Mouse (Mus musculus): ENCODE results near the gene Rora. TPM values are rescaled to one million over a fixed set of nuclear protein-coding genes. Genes with fewer than 3 reads are reported as not detected.
A peak's percentile ranks its signal among the peaks of the same experiment; 100 is the strongest.

The Rora gene
- polyA plus RNA-seq, 1 experiment from 2014 or later = 12.3 TPM

DNA sequence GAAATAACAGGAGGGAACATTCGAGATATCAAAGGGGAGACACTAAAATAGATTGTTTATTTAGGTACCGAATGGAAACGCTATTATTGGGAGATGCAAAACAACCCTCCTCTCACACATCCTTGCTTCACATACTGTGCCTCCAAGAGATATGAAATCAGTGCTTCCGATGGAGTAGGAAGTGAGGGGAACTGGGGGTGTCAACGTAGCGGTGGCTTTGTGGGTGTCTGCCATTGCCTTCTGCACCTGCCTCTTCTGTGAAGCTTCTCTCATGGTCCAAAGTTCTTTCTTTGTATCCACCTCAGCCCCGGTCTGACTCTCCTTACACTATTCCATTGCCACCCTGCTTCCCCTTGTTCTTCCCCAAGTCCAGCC is 472.2 kb downstream of the Rora start:
- 61% methylated on average over 7 of the region's 7 CpGs for WGBS
- peak overlapping the region; percentile 21 for H3K4me3 ChIP-seq (ENCODE audit: low read depth, low read length)
- no peaks in the 10 kb centered on the region for H3K9me3 ChIP-seq (ENCODE audit: control insufficient read depth, low read length)
- H3K27me3 ChIP-seq (replicated peaks; ENCODE audit: control insufficient read depth, insufficient read depth, low read length) = 0 out of 2 replicates have a peak, but pooled peaks cover 4% of the 10 kb centered on the region
- peak overlapping the region; percentile 32; the same call in 1 of the 2 replicates for H3K9ac ChIP-seq (ENCODE audit: low read depth, low read length)
- ATAC-seq (ENCODE audit: low read depth) = no peak
- DNase-seq (ENCODE audit: low spot score) = no peak
- H3K4me1 ChIP-seq (ENCODE audit: control insufficient read depth, insufficient read depth, low read length) = 0 out of 2 replicates have a peak, but pooled peaks cover 3% of the 10 kb centered on the region
- H3K36me3 ChIP-seq (ENCODE audit: control insufficient read depth, insufficient read depth, low read length) = no peaks in the 10 kb centered on the region
- H3K4me2 ChIP-seq (ENCODE audit: low read depth, low read length) = peak overlapping the region; percentile 50
- H3K27ac ChIP-seq (replicated peaks; ENCODE audit: low read depth, low read length) = no peak overlapping the region

GRCm38 (mm10) chr9:69126595-69126994 is 473.0 kb downstream of the Rora start:
- no peaks in the 10 kb centered on the region for H3K9me3 ChIP-seq (ENCODE audit: control insufficient read depth, low read length)
- no peak overlapping the region for H3K4me2 ChIP-seq (ENCODE audit: low read depth, low read length)
- H3K27me3 ChIP-seq (replicated peaks; ENCODE audit: control insufficient read depth, insufficient read depth, low read length) = 0 out of 2 replicates have a peak, but pooled peaks cover 4% of the 10 kb centered on the region
- H3K36me3 ChIP-seq (ENCODE audit: control insufficient read depth, insufficient read depth, low read length) = no peaks in the 10 kb centered on the region
- DNase-seq (ENCODE audit: low spot score) = no peak
- no peak for ATAC-seq (ENCODE audit: low read depth)
- 95% methylated on average over 2 of the region's 2 CpGs for WGBS
- H3K9ac ChIP-seq (ENCODE audit: low read depth, low read length) = no peak overlapping the region
- no peak overlapping the region for H3K4me3 ChIP-seq (ENCODE audit: low read depth, low read length)
- 0 out of 2 replicates have a peak, but pooled peaks cover 3% of the 10 kb centered on the region for H3K4me1 ChIP-seq (ENCODE audit: control insufficient read depth, insufficient read depth, low read length)
- H3K27ac ChIP-seq (replicated peaks; ENCODE audit: low read depth, low read length) = no peak overlapping the region

DNA sequence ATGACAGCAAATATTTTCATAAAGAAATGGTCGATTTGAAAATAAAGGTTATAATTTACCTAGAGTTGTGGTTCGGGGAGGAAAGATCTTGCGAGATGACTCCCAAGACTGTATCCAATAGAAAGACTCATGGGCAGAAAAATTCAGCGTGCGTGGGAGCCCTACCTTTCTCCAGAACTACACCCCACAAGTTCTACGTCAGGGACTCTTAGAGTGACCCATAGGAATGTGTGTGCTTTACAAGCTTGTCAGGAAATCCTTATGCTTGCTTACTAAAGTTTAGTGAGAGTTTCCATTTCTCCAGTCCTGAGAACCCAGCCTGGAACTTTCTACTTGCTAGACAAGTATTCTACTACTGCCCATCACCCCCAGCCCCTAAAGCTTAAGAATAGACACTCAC is 474.7 kb downstream of the Rora start:
- no peak overlapping the region for H3K27ac ChIP-seq (replicated peaks; ENCODE audit: low read depth, low read length)
- DNase-seq (ENCODE audit: low spot score) (no peak), ATAC-seq (ENCODE audit: low read depth) (no peak)
- no peak overlapping the region for H3K4me3 ChIP-seq (ENCODE audit: low read depth, low read length)
- 84% methylated on average over 6 of the region's 6 CpGs for WGBS
- peaks cover 12% of the 10 kb centered on the region for H3K4me1 ChIP-seq (ENCODE audit: control insufficient read depth, insufficient read depth, low read length)
- H3K9ac ChIP-seq (ENCODE audit: low read depth, low read length) = no peak overlapping the region
- no peaks in the 10 kb centered on the region for H3K9me3 ChIP-seq (ENCODE audit: control insufficient read depth, low read length)
- 0 out of 2 replicates have a peak, but pooled peaks cover 4% of the 10 kb centered on the region for H3K27me3 ChIP-seq (replicated peaks; ENCODE audit: control insufficient read depth, insufficient read depth, low read length)
- no peaks in the 10 kb centered on the region for H3K36me3 ChIP-seq (ENCODE audit: control insufficient read depth, insufficient read depth, low read length)
- H3K4me2 ChIP-seq (ENCODE audit: low read depth, low read length) = no peak overlapping the region

DNA sequence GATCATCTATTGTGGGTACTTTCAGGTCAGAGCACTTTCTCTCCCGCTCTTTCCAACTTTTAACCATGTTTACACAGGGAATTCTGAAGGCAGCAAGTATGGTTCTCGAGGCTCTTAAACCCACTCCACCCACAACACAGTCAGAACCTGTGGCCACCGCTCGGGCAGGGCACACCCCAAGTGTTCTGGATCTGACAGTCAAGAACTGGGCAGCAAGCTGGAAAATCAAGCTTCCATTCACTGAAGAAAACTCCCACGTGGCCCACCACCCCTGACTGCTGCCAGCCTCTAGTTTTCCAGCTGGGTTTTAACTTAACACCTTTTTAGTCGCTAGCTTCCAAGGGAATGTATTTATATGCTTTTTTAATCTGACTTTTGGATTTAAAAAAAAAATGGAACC is 479.4 kb downstream of the Rora start:
- H3K9me3 ChIP-seq (ENCODE audit: control insufficient read depth, low read length) = no peaks in the 10 kb centered on the region
- WGBS = 40% methylated on average over 6 of the region's 6 CpGs
- H3K9ac ChIP-seq (ENCODE audit: low read depth, low read length) = no peak overlapping the region
- peaks cover 15% of the 10 kb centered on the region for H3K4me1 ChIP-seq (ENCODE audit: control insufficient read depth, insufficient read depth, low read length)
- no peaks in the 10 kb centered on the region for H3K36me3 ChIP-seq (ENCODE audit: control insufficient read depth, insufficient read depth, low read length)
- ATAC-seq (ENCODE audit: low read depth) (no peak), DNase-seq (ENCODE audit: low spot score) (peak; percentile 30)
- H3K4me3 ChIP-seq (ENCODE audit: low read depth, low read length) = no peak overlapping the region
- H3K27me3 ChIP-seq (replicated peaks; ENCODE audit: control insufficient read depth, insufficient read depth, low read length) = no peaks in the 10 kb centered on the region
- peak overlapping the region; percentile 22; the same call in 1 of the 2 replicates for H3K27ac ChIP-seq (replicated peaks; ENCODE audit: low read depth, low read length)
- no peak overlapping the region for H3K4me2 ChIP-seq (ENCODE audit: low read depth, low read length)

- peaks cover 15% of the 10 kb centered on the region for H3K4me1 ChIP-seq (ENCODE audit: control insufficient read depth, insufficient read depth, low read length)
- no peak overlapping the region for H3K4me3 ChIP-seq (ENCODE audit: low read depth, low read length)
- H3K27ac ChIP-seq (replicated peaks; ENCODE audit: low read depth, low read length) = peak overlapping the region; percentile 42
- peak; percentile 22; the same call in 1 of the 2 replicates for ATAC-seq (ENCODE audit: low read depth)
- H3K9me3 ChIP-seq (ENCODE audit: control insufficient read depth, low read length) = no peaks in the 10 kb centered on the region
- H3K36me3 ChIP-seq (ENCODE audit: control insufficient read depth, insufficient read depth, low read length) = no peaks in the 10 kb centered on the region
- no peak overlapping the region for H3K9ac ChIP-seq (ENCODE audit: low read depth, low read length)
- peak overlapping the region; percentile 28 for H3K4me2 ChIP-seq (ENCODE audit: low read depth, low read length)
- peak; percentile 73 for DNase-seq (ENCODE audit: low spot score)
- H3K27me3 ChIP-seq (replicated peaks; ENCODE audit: control insufficient read depth, insufficient read depth, low read length) = no peaks in the 10 kb centered on the region
- WGBS = 15% methylated on average over 7 of the region's 7 CpGs
These were observed 480.1 kb downstream of the Rora start for GRCm38 (mm10) chr9:69133696-69134095.

- Histone ChIP-seq H3K9ac (ENCODE audit: low read depth, low read length) (no peak overlapping the region), H3K36me3 (ENCODE audit: control insufficient read depth, insufficient read depth, low read length) (no peaks in the 10 kb centered on the region), H3K4me2 (ENCODE audit: low read depth, low read length) (no peak overlapping the region), H3K27me3 (replicated peaks; ENCODE audit: control insufficient read depth, insufficient read depth, low read length) (no peaks in the 10 kb centered on the region), H3K4me3 (ENCODE audit: low read depth, low read length) (no peak overlapping the region), H3K9me3 (ENCODE audit: control insufficient read depth, low read length) (no peaks in the 10 kb centered on the region), H3K4me1 (ENCODE audit: control insufficient read depth, insufficient read depth, low read length) (peaks cover 15% of the 10 kb centered on the region), H3K27ac (replicated peaks; ENCODE audit: low read depth, low read length) (no peak overlapping the region)
- DNase-seq (ENCODE audit: low spot score) = no peak
- no peak for ATAC-seq (ENCODE audit: low read depth)
- WGBS = 82% methylated on average over 8 of the region's 9 CpGs
These were observed 481.0 kb downstream of the Rora start for GRCm38 (mm10) chr9:69134604-69135003.

DNA sequence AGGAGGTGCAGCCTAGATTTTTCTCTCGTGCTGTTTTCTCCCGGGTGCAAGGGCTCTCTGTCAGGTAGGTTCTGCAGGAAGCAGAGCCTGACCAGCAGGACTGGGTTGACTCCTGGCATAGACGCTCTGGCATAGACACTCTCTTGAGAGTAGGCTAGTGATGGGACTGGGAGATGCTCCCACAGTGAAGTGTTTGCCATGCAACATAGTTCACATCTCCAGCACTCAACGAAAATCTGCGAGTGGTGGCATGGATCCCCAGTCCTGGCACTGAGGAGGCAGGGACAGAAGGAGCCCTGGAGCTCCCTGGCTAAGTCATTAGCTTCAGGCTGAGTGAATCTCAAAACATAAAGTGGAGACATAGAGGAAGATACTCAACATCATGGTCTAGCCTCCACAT is 483.2 kb downstream of the Rora start:
- Histone ChIP-seq H3K4me1 (ENCODE audit: control insufficient read depth, insufficient read depth, low read length) (peaks cover 15% of the 10 kb centered on the region), H3K27ac (replicated peaks; ENCODE audit: low read depth, low read length) (no peak overlapping the region), H3K4me2 (ENCODE audit: low read depth, low read length) (no peak overlapping the region), H3K9ac (ENCODE audit: low read depth, low read length) (no peak overlapping the region), H3K9me3 (ENCODE audit: control insufficient read depth, low read length) (no peaks in the 10 kb centered on the region), H3K27me3 (replicated peaks; ENCODE audit: control insufficient read depth, insufficient read depth, low read length) (no peaks in the 10 kb centered on the region), H3K36me3 (ENCODE audit: control insufficient read depth, insufficient read depth, low read length) (no peaks in the 10 kb centered on the region), H3K4me3 (ENCODE audit: low read depth, low read length) (no peak overlapping the region)
- WGBS = 91% methylated on average over 5 of the region's 5 CpGs
- DNase-seq (ENCODE audit: low spot score) (no peak), ATAC-seq (ENCODE audit: low read depth) (no peak)

DNA sequence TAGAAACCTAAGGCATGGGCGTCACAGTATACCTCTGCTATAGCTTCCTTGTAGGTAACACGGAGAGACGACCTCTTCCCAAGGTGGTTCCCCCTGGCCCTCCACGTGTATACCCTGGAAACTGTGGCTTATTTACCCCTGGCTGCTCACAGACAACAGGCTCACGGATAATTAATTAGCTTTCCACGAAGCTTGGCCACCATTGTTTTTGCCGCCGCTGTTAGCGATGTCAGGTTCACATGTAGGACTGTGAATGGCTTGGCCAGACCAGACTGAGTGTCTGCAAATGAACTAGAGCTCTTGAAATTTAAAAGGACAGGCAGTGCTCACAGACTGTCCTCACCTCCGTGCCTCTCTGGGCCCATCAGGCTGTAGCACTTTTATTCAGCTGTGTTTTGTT is 483.8 kb downstream of the Rora start:
- DNase-seq (ENCODE audit: low spot score) = no peak
- Histone ChIP-seq H3K4me2 (ENCODE audit: low read depth, low read length) (no peak overlapping the region), H3K27me3 (replicated peaks; ENCODE audit: control insufficient read depth, insufficient read depth, low read length) (no peaks in the 10 kb centered on the region), H3K4me1 (ENCODE audit: control insufficient read depth, insufficient read depth, low read length) (peaks cover 15% of the 10 kb centered on the region), H3K4me3 (ENCODE audit: low read depth, low read length) (no peak overlapping the region), H3K27ac (replicated peaks; ENCODE audit: low read depth, low read length) (no peak overlapping the region), H3K9me3 (ENCODE audit: control insufficient read depth, low read length) (no peaks in the 10 kb centered on the region), H3K36me3 (ENCODE audit: control insufficient read depth, insufficient read depth, low read length) (no peaks in the 10 kb centered on the region), H3K9ac (ENCODE audit: low read depth, low read length) (no peak overlapping the region)
- 77% methylated on average over 10 of the region's 10 CpGs for WGBS
- no peak for ATAC-seq (ENCODE audit: low read depth)

DNA sequence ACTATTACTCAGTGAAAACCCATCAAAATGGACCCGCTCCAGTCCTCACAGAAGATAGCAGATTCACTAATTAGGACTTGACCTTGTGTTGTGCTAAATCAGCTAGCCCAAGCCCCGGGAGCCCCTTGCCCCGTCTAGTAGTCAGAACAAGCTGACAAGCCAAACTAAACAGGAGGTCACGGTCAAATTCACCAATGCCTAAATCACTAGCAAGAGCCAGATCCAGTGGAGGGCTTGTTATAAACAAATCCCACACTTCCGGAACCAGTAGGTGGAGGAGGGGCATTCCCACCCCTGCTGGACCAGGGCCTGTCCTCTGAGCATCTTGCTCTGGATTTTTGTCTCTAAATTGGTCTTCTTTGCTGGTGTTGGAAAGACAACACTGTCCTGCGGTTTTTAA is 486.6 kb downstream of the Rora start:
- H3K4me2 ChIP-seq (ENCODE audit: low read depth, low read length) = no peak overlapping the region
- no peaks in the 10 kb centered on the region for H3K27me3 ChIP-seq (replicated peaks; ENCODE audit: control insufficient read depth, insufficient read depth, low read length)
- H3K36me3 ChIP-seq (ENCODE audit: control insufficient read depth, insufficient read depth, low read length) = no peaks in the 10 kb centered on the region
- H3K9ac ChIP-seq (ENCODE audit: low read depth, low read length) = no peak overlapping the region
- no peak overlapping the region for H3K27ac ChIP-seq (replicated peaks; ENCODE audit: low read depth, low read length)
- H3K9me3 ChIP-seq (ENCODE audit: control insufficient read depth, low read length) = no peaks in the 10 kb centered on the region
- H3K4me3 ChIP-seq (ENCODE audit: low read depth, low read length) = no peak overlapping the region
- WGBS = 53% methylated on average over 6 of the region's 6 CpGs
- ATAC-seq (ENCODE audit: low read depth) (no peak), DNase-seq (ENCODE audit: low spot score) (no peak)
- no peaks in the 10 kb centered on the region for H3K4me1 ChIP-seq (ENCODE audit: control insufficient read depth, insufficient read depth, low read length)
